Mouse (Mus musculus) layer of hippocampus, postnatal 25 days (tissue): ENCODE data around the gene Cntd1. TPM values are rescaled to one million over a fixed set of nuclear protein-coding genes. Genes with fewer than 3 reads are reported as not detected.
"Not testable (repeated sequence)": the region's sequence is repeated elsewhere in the genome, so short reads cannot be mapped to it uniquely, and the experiment has no call there.

Experiments
- DNase-seq, 2 experiments: peaks; one replicate each; pipeline ENCODE4 v3.0.0; 2022; ENCODE audit warnings: mixed read lengths in 2 of 2, low spot score in 1 of 2; ENCODE audit errors: extremely low spot score in 1 of 2
- total RNA-seq, 2 experiments: library from RNA; stranded (reverse); gene quantifications; 2 replicates each; pipeline ENCODE4 v1.2.3; 2021

Gene Cntd1
- total RNA-seq, 2 experiments from 2014 or later: 0.25 to 0.35 TPM

GRCm38 (mm10) chr11:101279193-101279569, 369 bp downstream of the Cntd1 start:
- DNase-seq: no peak

- DNase-seq: no peak
Observed at GRCm38 (mm10) chr11:101280837-101281236, 2.0 kb downstream of the Cntd1 start.

DNA sequence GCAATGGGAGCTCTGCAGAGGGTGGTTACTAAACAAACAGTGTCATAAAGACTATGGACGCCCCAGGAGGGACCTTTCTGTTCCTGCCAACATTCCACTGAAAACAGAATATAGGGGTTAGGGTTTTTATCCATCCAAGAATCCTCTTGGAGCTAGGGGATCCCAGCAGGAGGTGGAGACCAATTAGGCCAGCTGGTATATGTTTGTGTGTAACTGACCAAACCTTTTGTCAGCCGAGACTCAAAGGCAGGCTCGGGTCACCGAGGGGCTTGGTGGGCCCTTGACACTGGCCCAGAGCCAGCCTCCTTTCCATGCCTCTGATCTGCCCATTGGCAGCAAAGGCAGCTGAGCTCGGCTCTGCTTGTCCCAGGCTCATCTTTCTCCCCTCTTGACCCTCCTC, 4.1 kb downstream of the Cntd1 start:
- DNase-seq: no peak

GRCm38 (mm10) chr11:101283805-101284204, 5.0 kb downstream of the Cntd1 start:
- DNase-seq: no peak

DNA sequence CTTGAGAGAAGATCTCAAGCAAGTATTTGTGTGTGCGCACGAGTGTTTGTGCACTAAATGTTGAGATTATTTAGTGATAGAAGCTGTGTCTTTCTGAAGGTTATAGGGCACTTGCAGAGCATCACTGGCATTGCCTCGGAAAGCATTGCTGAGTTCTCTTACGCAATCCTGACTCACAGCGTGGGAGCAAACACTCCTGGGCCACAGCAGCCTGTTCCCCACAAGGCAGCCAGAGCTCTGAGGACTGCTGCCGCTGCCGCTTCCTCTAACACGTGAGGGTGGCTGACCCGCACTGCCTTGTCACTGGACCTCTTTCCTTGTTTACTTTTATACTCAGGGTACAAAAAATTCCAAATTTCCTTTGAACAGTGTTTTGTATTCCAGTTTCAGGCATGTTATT, 8.5 kb downstream of the Cntd1 start:
- no peak for DNase-seq

DNA sequence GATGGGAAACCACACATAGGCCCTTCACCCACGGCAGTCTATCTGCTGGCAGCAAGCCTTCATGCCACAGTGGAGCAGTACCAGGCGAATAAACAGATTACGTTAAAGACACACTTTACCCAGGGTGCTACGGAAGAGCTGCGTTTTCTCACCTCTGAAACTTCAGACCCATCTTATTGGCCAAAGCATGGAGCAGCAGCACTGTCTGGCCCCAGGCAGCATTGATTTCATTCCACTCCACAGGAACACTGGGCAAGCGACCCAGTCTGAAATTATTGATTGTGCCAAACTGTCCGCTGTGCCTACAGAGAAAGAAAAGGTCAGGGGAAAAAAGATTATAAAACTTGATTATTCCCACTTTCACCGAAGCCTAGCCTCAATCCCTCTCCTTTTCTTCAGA, 12.4 kb downstream of the Cntd1 start:
- DNase-seq: no peak

DNA sequence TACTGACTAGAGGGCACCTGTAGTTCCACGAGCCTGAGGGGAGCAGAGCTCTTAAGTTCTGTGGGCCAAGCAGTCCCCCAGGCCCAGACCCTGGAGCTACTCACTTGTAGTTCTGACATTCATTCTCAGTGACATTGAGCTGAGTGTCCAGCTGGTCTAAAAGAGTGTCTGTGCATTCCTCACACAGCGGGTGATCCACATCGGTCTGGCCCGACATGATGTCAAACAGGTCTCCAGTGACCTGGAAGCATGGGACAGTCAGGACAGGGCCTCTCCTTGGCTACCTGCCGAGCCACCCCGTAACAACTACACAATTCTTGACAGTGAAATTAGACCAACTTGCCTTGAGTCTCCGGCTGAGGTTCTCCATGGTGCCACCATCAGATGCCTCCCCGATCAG, 16.4 kb downstream of the Cntd1 start:
- DNase-seq: no peak

- DNase-seq: no peak
Observed at GRCm38 (mm10) chr11:101300881-101301280, 22.1 kb downstream of the Cntd1 start.

GRCm38 (mm10) chr11:101301299-101302003, 22.6 kb downstream of the Cntd1 start:
- no peak for DNase-seq

- peak; percentile 96 to 100 for DNase-seq
Observed at GRCm38 (mm10) chr11:101302004-101302798, 23.4 kb downstream of the Cntd1 start, which contains the start of gene Becn1. Gene Becn1, minus strand, starts transcription at chr11:101302286.

- no peak for DNase-seq
Observed at GRCm38 (mm10) chr11:101307744-101308143, 28.9 kb downstream of the Cntd1 start.

DNA sequence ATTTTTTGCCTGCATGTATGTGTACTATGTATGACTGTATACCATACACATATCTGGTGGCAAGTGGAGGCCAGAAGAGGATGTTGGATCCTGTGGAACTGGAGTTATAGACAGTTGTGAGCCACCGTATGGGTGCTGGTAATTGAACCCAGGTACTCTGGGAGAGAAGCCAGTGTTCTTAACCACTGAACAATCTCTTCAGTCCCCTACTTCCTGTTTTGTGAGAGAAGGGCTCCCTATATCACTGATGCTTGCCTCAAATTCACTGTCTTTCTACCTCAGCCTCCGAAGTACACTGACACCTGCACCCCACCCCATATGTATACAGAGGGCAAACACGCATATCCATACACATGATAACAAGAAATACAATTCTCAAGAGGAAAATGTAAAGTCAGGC, 32.3 kb downstream of the Cntd1 start:
- no peak for DNase-seq

DNA sequence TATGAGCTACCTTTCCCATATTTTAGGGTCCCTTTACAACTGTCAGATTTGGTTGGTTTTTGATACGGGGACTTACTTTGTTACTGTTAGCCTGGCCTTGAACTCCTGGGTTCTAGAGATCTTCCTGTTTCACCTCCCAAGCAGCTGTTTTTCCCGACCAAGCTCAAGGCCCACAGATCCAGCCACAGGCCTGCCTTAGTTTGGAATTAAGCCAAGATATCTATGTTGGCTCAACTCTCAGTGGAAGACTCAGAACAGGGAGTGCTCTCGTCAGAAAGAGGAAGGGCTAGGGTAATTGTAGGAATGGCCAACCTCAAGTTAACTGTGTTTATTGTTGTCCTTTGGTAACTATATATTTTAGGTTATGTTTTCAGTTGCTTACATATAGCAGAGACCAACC, 33.3 kb downstream of the Cntd1 start:
- DNase-seq: no peak

- DNase-seq: no peak
Observed at GRCm38 (mm10) chr11:101314567-101314966, 35.8 kb downstream of the Cntd1 start.

DNA sequence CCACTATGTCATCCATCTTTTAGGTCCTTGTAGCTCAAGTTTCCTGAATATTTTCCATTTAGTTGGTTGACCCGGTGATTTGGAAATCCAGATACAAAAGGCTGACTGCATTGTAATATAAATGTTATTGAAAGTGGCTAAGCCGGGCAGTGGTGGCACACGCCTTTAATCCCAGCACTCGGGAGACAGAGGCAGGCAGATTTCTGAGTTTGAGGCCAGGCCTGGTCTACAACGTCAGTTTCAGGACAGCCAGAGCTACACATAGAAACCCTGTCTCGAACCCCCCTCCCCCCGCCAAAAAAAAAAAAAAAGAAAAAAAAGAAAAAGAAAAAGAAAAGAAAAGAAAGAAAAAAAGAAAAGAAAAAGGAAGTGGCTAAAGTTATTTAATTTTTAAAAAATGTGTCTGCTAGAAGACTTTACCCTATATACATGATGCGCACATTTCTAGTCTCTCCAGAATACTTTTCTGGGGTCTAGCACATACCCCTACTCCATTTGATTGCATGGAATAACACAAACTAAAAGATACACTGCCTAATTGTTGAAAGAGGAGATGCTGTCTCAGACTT, 36.4 kb downstream of the Cntd1 start:
- no peak for DNase-seq

GRCm38 (mm10) chr11:101315665-101316500, 37.1 kb downstream of the Cntd1 start, which contains the start of gene Psme3:
Gene Psme3, plus strand, starts transcription at chr11:101316213.
- peak; percentile 85 to 96 for DNase-seq

GRCm38 (mm10) chr11:101316501-101316917, 37.7 kb downstream of the Cntd1 start:
- DNase-seq: no peak

- DNase-seq: peak; percentile 50 to 76
Observed at GRCm38 (mm10) chr11:101323609-101324008, 44.8 kb downstream of the Cntd1 start.

GRCm38 (mm10) chr11:101324763-101325162, 46.0 kb downstream of the Cntd1 start, which contains the start of gene Aoc2:
Gene Aoc2, plus strand, starts transcription at chr11:101325063.
- no peak for DNase-seq

- not testable (repeated sequence) for DNase-seq
Observed at GRCm38 (mm10) chr11:101325201-101325600, 46.4 kb downstream of the Cntd1 start.
